Mouse (Mus musculus) CH12.LX (cell line): ENCODE data around the gene Astn2.

Experiments used
- CHD2 ChIP-seq: IDR thresholded peaks from 2 replicates; pipeline ENCODE4 v1.6.1; 2011; ENCODE audit warnings: low read length, improper control_type of control experiment
- CTCF ChIP-seq, 2 experiments: IDR thresholded peaks in 1 of 2; conservative IDR thresholded peaks in 1 of 2; 2 replicates each; pipeline ENCODE4 v1.5.1; 2011 to 2012; ENCODE audit warnings: low read depth in 2 of 2, low read length in 2 of 2, improper control_type of control experiment in 1 of 2, inconsistent platforms in 1 of 2, mild to moderate bottlenecking in 1 of 2, moderate library complexity in 1 of 2
- ETS1 ChIP-seq: conservative IDR thresholded peaks from 2 replicates; pipeline ENCODE4 v1.6.1; 2012; ENCODE audit warnings: low read depth, mild to moderate bottlenecking, inconsistent platforms, low read length, improper control_type of control experiment, moderate library complexity
- MAFK ChIP-seq: IDR thresholded peaks from 2 replicates; pipeline ENCODE4 v1.6.1; 2011; ENCODE audit warnings: low read length, improper control_type of control experiment; ENCODE audit not compliant: insufficient replicate concordance
- MAX ChIP-seq: IDR thresholded peaks from 2 replicates; pipeline ENCODE4 v1.6.1; 2011; ENCODE audit warnings: low read length, improper control_type of control experiment
- MAZ ChIP-seq: IDR thresholded peaks from 2 replicates; pipeline ENCODE4 v1.6.1; 2012; ENCODE audit warnings: low read depth, mild to moderate bottlenecking, inconsistent platforms, low read length, improper control_type of control experiment, moderate library complexity
- MXI1 ChIP-seq: IDR thresholded peaks from 2 replicates; pipeline ENCODE4 v1.6.1; 2011; ENCODE audit warnings: mild to moderate bottlenecking, low read depth, low read length, improper control_type of control experiment
- NRF1 ChIP-seq: IDR thresholded peaks from 2 replicates; pipeline ENCODE4 v1.6.1; 2014; ENCODE audit warnings: low read depth, mild to moderate bottlenecking, inconsistent platforms, low read length, improper control_type of control experiment, moderate library complexity
- POLR2A ChIP-seq: IDR thresholded peaks from 2 replicates; pipeline ENCODE4 v1.6.1; 2011; ENCODE audit warnings: low read depth, mild to moderate bottlenecking, improper control_type of control experiment, low read length
- USF1 ChIP-seq: IDR thresholded peaks from 2 replicates; pipeline ENCODE4 v1.6.1; 2014; ENCODE audit warnings: low read depth, mild to moderate bottlenecking, inconsistent platforms, low read length, improper control_type of control experiment
- ZC3H11A ChIP-seq: IDR thresholded peaks from 2 replicates; pipeline ENCODE4 v1.6.1; 2012; ENCODE audit warnings: low read depth, mild to moderate bottlenecking, inconsistent platforms, low read length, improper control_type of control experiment
- ZKSCAN1 ChIP-seq: IDR thresholded peaks from 2 replicates; pipeline ENCODE4 v1.6.1; 2012; ENCODE audit warnings: low read depth, inconsistent platforms, low read length, improper control_type of control experiment, borderline replicate concordance

DNA sequence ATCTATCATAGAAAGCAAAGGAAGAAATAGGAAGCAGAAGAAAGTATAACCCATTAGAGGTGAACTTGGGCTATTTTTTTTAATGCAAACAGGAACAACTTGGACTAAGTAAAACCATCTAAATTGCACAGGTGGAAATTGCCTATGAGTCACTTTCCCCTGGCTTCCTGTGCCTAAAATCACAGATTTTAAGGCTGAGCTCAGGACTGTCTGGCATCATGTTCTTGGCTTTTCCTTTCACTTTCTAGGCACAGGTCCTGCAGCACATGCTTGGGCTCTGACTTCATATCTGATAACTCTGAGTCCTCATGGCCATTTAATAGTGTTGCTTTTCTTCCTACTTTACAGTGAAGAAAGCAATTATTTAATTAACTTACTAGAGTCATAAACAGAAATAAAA, 161.7 kb downstream of the Astn2 start:
- TF ChIP-seq MXI1 = no peak
- TF ChIP-seq POLR2A = no peak
- TF ChIP-seq MAFK = no peak
- TF ChIP-seq ETS1 = no peak
- TF ChIP-seq MAZ = no peak
- no peak for TF ChIP-seq ZC3H11A
- TF ChIP-seq ZKSCAN1 = no peak
- no peak for TF ChIP-seq CTCF (conservative IDR thresholded peaks at IDR 0.05 in 1 of 2, IDR thresholded peaks at IDR 0.05 in 1 of 2; ENCODE audit: low read depth in 2 of 2, low read length in 2 of 2)
- no peak for TF ChIP-seq NRF1
- TF ChIP-seq MAX = no peak
- no peak for TF ChIP-seq USF1
- no peak for TF ChIP-seq CHD2
